Mouse (Mus musculus) liver, postnatal 0 days (tissue): ENCODE measurements at regions not wholly inside any gene's neighbourhood (a gene's known extent, or its start where the extent isn't known, plus 50 kb on each side); places are given as distances from the start of the nearest gene placed in this dataset.

Experiments used
- CTCF ChIP-seq: sonication (generic); IDR thresholded peaks from 2 replicates; pipeline ENCODE4 v1.5.1; 2016; ENCODE audit warnings: antibody characterized with exemption, low read depth
- EP300 ChIP-seq: IDR thresholded peaks from 2 replicates; pipeline ENCODE4 v1.6.1; 2016; ENCODE audit warnings: antibody characterized with exemption, low read depth, mild to moderate bottlenecking

DNA sequence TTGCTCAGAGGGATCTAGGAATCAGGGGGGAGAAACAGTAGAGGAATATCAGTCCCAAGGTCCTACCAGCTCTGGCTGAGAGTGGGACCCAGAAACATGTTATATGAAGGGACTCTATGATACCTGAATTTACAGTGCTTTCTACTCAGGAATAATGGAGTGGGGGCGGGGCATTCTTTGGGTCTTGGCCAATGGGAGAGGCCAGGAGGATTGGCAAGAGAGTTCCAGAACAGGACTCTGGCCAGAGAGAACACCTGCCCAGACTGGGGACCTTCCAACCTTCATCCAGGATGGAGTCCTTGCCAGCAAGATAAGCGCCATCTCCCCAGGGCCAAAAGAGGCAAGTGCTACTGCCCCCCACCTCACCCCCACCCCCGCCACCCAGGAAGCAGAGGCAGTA is 81.0 kb upstream of the Lhx5 start:
- TF ChIP-seq CTCF (no peak), EP300 (no peak)
